Mouse (Mus musculus) adrenal gland, postnatal 36 days (tissue): ENCODE measurements around the gene Ide. TPM values are rescaled to one million over a fixed set of nuclear protein-coding genes. Genes with fewer than 3 reads are reported as not detected.

Experiments
- DNase-seq, 2 experiments: peaks; one replicate each; pipeline ENCODE4 v3.0.0; 2021; ENCODE audit warnings: mixed read lengths in 1 of 2
- long read RNA-seq, 2 experiments: library from polyadenylated mRNA; stranded (forward); transcript quantifications; one replicate each; pipeline ENCODE4 v2.0.0; 2021; ENCODE audit warnings: borderline sequencing depth in 2 of 2
- total RNA-seq, 2 experiments: library from RNA; stranded (reverse); gene quantifications; 2 replicates each; pipeline ENCODE4 v1.2.3; 2021

Gene Ide
- 10 to 100 TPM; 86.6 to 99.3 TPM for total RNA-seq
- long read RNA-seq, experiment 1, full-length matches to known transcripts, result 13 of 25 reads
- long read RNA-seq, experiment 1, partial matches to known transcripts, result 8 of 25 reads
- long read RNA-seq, experiment 1, other reads (novel, unspliced or antisense), result 4 of 25 reads
- long read RNA-seq, experiment 2, full-length matches to known transcripts, result 7 of 12 reads
- long read RNA-seq, experiment 2, partial matches to known transcripts, result 4 of 12 reads
- long read RNA-seq, experiment 2, other reads (novel, unspliced or antisense), result 1 of 12 reads

GRCm38 (mm10) chr19:37337752-37338151 is at the start of gene Ide:
Gene Ide, minus strand, starts transcription at chr19:37337852.
- DNase-seq, result no peak

GRCm38 (mm10) chr19:37386126-37386525 is 48.5 kb upstream of the Ide start:
- DNase-seq, result peak in 1 of 2 experiments; percentile 5

GRCm38 (mm10) chr19:37378816-37379215 is 41.2 kb upstream of the Ide start:
- no peak for DNase-seq

GRCm38 (mm10) chr19:37377404-37377990 is 39.8 kb upstream of the Ide start:
- no peak for DNase-seq

- no peak for DNase-seq
These were observed 39.2 kb upstream of the Ide start for GRCm38 (mm10) chr19:37376841-37377240.

- DNase-seq, result peak; percentile 94 to 95
These were observed 38.3 kb upstream of the Ide start, which contains the start of gene Kif11 for GRCm38 (mm10) chr19:37375755-37376615. Gene Kif11, plus strand, starts transcription at chr19:37376403.

GRCm38 (mm10) chr19:37374941-37375754 is 37.5 kb upstream of the Ide start:
- DNase-seq, result no peak

GRCm38 (mm10) chr19:37370356-37370755 is 32.7 kb upstream of the Ide start:
- no peak for DNase-seq

- no peak for DNase-seq
These were observed 32.3 kb upstream of the Ide start for GRCm38 (mm10) chr19:37369921-37370320.

GRCm38 (mm10) chr19:37368990-37369389 is 31.3 kb upstream of the Ide start:
- DNase-seq, result no peak

- DNase-seq, result no peak
These were observed 25.7 kb upstream of the Ide start for GRCm38 (mm10) chr19:37363128-37363939.

- DNase-seq, result no peak
These were observed 24.9 kb upstream of the Ide start for GRCm38 (mm10) chr19:37362545-37362944.

GRCm38 (mm10) chr19:37360044-37360443 is 22.4 kb upstream of the Ide start:
- DNase-seq, result no peak

- no peak for DNase-seq
These were observed 15.7 kb upstream of the Ide start for GRCm38 (mm10) chr19:37353331-37353730.

GRCm38 (mm10) chr19:37352756-37353155 is 15.1 kb upstream of the Ide start:
- no peak for DNase-seq

- DNase-seq, result no peak
These were observed 11.3 kb upstream of the Ide start for GRCm38 (mm10) chr19:37348952-37349351.

GRCm38 (mm10) chr19:37348331-37348730 is 10.7 kb upstream of the Ide start:
- DNase-seq, result peak; percentile 34 to 40

- no peak for DNase-seq
These were observed 8.6 kb upstream of the Ide start for GRCm38 (mm10) chr19:37346258-37346657.

GRCm38 (mm10) chr19:37343899-37344298 is 6.2 kb upstream of the Ide start:
- peak; percentile 25 to 27 for DNase-seq

GRCm38 (mm10) chr19:37340931-37341330 is 3.3 kb upstream of the Ide start:
- DNase-seq, result no peak

- DNase-seq, result no peak
These were observed 2.8 kb upstream of the Ide start for GRCm38 (mm10) chr19:37340495-37340894.
